Comparison of ENCODE assay signal across 17 mouse cellular contexts in the genomic region with DNA sequence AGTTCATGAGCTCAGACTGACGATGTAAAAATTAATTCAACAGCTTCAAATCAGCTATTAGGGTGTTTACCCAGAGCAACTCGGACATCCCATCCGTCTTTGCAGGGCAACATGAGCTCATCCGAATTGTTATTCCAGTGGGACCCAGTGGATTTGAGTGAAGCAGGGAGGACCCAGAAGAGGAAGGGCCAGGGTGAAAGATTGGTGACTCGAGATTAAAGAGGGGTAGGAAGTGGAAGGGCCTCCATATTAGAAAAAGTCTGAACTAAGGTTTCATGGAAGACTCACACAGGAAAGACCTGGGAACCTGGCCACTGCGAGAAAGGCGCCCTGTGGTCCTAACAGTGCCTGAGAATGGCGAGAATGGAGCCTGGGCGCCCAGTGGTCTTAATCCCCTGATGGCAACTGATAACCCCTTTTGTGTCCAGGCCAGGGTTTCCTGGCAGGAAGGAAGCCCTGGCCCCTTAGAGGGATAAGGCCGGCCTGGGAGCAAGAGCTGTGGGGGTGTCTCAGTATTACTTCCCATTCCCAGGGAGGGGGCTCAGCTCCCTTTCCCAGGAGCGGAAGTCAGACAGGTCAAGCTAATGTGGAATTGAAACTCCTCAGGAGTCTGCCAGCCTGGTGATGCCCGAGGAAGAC.
DNase-seq lines count a peak whose midpoint lies in the region; ATAC-seq and TF ChIP-seq lines count a peak whose summit lies in the region.
"Had no signal": no experiment of that assay in that cellular context is flagged by ENCODE, and none has a peak within 500 bp of the region (broad histone marks: within the 10 kb centered on the region; RNA-seq: fewer than 3 reads in every experiment).

No protein-coding gene starts in this region.

- H3K27ac ChIP-seq in heart, embryonic 13.5 days (replicated peaks) = peak overlapping the region; percentile 75
- H3K27ac ChIP-seq in kidney, embryonic 15.5 days = peak overlapping the region; percentile 71
- H3K27ac ChIP-seq in lung, postnatal 0 days (ENCODE audit: low read length) = 0 out of 2 replicates have a peak overlapping the region, but pooled peaks have one; percentile 20
- H3K27ac ChIP-seq: limb, embryonic 15.5 days; midbrain, embryonic 15.5 days; neural tube, embryonic 15.5 days had no signal

- H3K4me2 ChIP-seq in heart, embryonic 13.5 days = no peak overlapping the region
- H3K4me2 ChIP-seq in kidney, embryonic 15.5 days = no peak overlapping the region
- H3K4me2 ChIP-seq in lung, postnatal 0 days (replicated peaks; ENCODE audit: low read depth, low read length) = no peak overlapping the region
- H3K4me2 ChIP-seq: limb, embryonic 15.5 days; midbrain, embryonic 15.5 days; neural tube, embryonic 15.5 days had no signal

- no peak overlapping the region for H3K4me3 ChIP-seq in heart, embryonic 13.5 days
- no peak overlapping the region for H3K4me3 ChIP-seq in kidney, embryonic 15.5 days (replicated peaks)
- H3K4me3 ChIP-seq in lung, postnatal 0 days (ENCODE audit: low read depth, low read length) = no peak overlapping the region
- H3K4me3 ChIP-seq: limb, embryonic 15.5 days; megakaryocyte, embryonic 14.5 days; midbrain, embryonic 15.5 days; neural tube, embryonic 15.5 days had no signal

- peak; percentile 51 for TF ChIP-seq EP300 in lung, postnatal 0 days (IDR thresholded peaks at IDR 0.05)

- ATAC-seq in heart, embryonic 13.5 days (ENCODE audit: extremely low read depth, insufficient number of reproducible peaks, low FRiP score, low TSS enrichment) = peak; percentile 48
- 0 out of 2 replicates have a peak, but pooled peaks have one; percentile 19 for ATAC-seq in kidney, embryonic 15.5 days (replicated peaks; ENCODE audit: low FRiP score)
- peak; percentile 47 for ATAC-seq in lung, postnatal 0 days
- ATAC-seq: midbrain, embryonic 15.5 days had no signal

- no peaks in the 10 kb centered on the region for H3K36me3 ChIP-seq in heart, embryonic 13.5 days
- H3K36me3 ChIP-seq in kidney, embryonic 15.5 days = no peaks in the 10 kb centered on the region
- H3K36me3 ChIP-seq in lung, postnatal 0 days (ENCODE audit: insufficient read depth, low read length) = no peaks in the 10 kb centered on the region
- H3K36me3 ChIP-seq: limb, embryonic 15.5 days; midbrain, embryonic 15.5 days; neural tube, embryonic 15.5 days had no signal

- TF ChIP-seq CTCF in lung, postnatal 0 days (IDR thresholded peaks at IDR 0.05) = no peak

- WGBS in heart, embryonic 13.5 days = 46% methylated on average over 12 of the region's 12 CpGs
- 43% methylated on average over 12 of the region's 12 CpGs for WGBS in kidney, embryonic 15.5 days
- WGBS in lung, postnatal 0 days = 60% methylated on average over 12 of the region's 12 CpGs

- H3K9me3 ChIP-seq in heart, embryonic 13.5 days = no peaks in the 10 kb centered on the region
- no peaks in the 10 kb centered on the region for H3K9me3 ChIP-seq in kidney, embryonic 15.5 days (replicated peaks)
- no peaks in the 10 kb centered on the region for H3K9me3 ChIP-seq in lung, postnatal 0 days (ENCODE audit: low read length)
- H3K9me3 ChIP-seq: limb, embryonic 15.5 days; megakaryocyte, embryonic 14.5 days; midbrain, embryonic 15.5 days; neural tube, embryonic 15.5 days had no signal

- H3K27me3 ChIP-seq in heart, embryonic 13.5 days (replicated peaks) = peaks cover 3% of the 10 kb centered on the region; the same call in 1 of the 2 replicates
- H3K27me3 ChIP-seq in kidney, embryonic 15.5 days = no peaks in the 10 kb centered on the region
- no peaks in the 10 kb centered on the region for H3K27me3 ChIP-seq in lung, postnatal 0 days (replicated peaks; ENCODE audit: insufficient read depth, low read length)
- H3K27me3 ChIP-seq: limb, embryonic 15.5 days; midbrain, embryonic 15.5 days; neural tube, embryonic 15.5 days had no signal

- no peak overlapping the region for H3K9ac ChIP-seq in heart, embryonic 13.5 days
- H3K9ac ChIP-seq in kidney, embryonic 15.5 days = no peak overlapping the region
- no peak overlapping the region for H3K9ac ChIP-seq in lung, postnatal 0 days (replicated peaks; ENCODE audit: low read depth)
- H3K9ac ChIP-seq: limb, embryonic 15.5 days; midbrain, embryonic 15.5 days; neural tube, embryonic 15.5 days had no signal

- H3K4me1 ChIP-seq in heart, embryonic 13.5 days = peaks cover 23% of the 10 kb centered on the region
- peaks cover 39% of the 10 kb centered on the region for H3K4me1 ChIP-seq in kidney, embryonic 15.5 days
- H3K4me1 ChIP-seq in lung, postnatal 0 days (ENCODE audit: insufficient read depth, low read depth, low read length) = peaks cover 12% of the 10 kb centered on the region; the same call in 1 of the 2 replicates

- DNase-seq in heart, adult 9 months (ENCODE audit: low spot score in 2 of 2) = no peak
- no peak for DNase-seq in kidney, postnatal 25 days
- DNase-seq in lung, postnatal 0 days (ENCODE audit: low spot score) = no peak
- no peak for DNase-seq in lung, postnatal 10 days
- no peak for DNase-seq in thymus, postnatal 10 days (ENCODE audit: low spot score in 2 of 2)
- DNase-seq: cerebellum, adult 2 months; cerebellum, postnatal 36 days; gastrocnemius, postnatal 10 days; kidney, adult 18-20 months; spleen, adult 18-20 months; thymus, postnatal 36 days had no signal

Comparison
In these comparisons a context has a peak if more than half of its experiments do, and no peak if none do; other contexts are left out.
1. H3K27ac ChIP-seq: peak in every context shown above with its lines; median percentile 75 in heart, embryonic 13.5 days; 71 in kidney, embryonic 15.5 days; 20 in lung, postnatal 0 days.